Mouse (Mus musculus) B cell, adult (primary cell): ENCODE measurements around the gene Anxa2. TPM values are rescaled to one million over a fixed set of nuclear protein-coding genes. Genes with fewer than 3 reads are reported as not detected.

Experiments used
- total RNA-seq: library from RNA; stranded (reverse); gene quantifications from 4 replicates; pipeline ENCODE4 v1.2.4, GENCODE M21; 2023; ENCODE audit not compliant: inconsistent age

Anxa2 gene
- total RNA-seq = 5.5 to 8.9 TPM (median 7.5 TPM) in 4 replicates

GRCm38 (mm10) chr9:69453066-69453900 is at the start of gene Anxa2:
Gene Anxa2, plus strand, starts transcription at chr9:69453620.

Other genes starting within 250 kb of the Anxa2 start
- gene Ice2, start 55.7 kb upstream of the Anxa2 start, total RNA-seq = 20.3 to 24.4 TPM (median 22.2 TPM) in 4 replicates